Mouse (Mus musculus): ENCODE measurements around the gene Capn8. TPM values are rescaled to one million over a fixed set of nuclear protein-coding genes. Genes with fewer than 3 reads are reported as not detected.

Capn8 gene
- polyA plus RNA-seq, 1 experiment from 2014 or later: not detected

DNA sequence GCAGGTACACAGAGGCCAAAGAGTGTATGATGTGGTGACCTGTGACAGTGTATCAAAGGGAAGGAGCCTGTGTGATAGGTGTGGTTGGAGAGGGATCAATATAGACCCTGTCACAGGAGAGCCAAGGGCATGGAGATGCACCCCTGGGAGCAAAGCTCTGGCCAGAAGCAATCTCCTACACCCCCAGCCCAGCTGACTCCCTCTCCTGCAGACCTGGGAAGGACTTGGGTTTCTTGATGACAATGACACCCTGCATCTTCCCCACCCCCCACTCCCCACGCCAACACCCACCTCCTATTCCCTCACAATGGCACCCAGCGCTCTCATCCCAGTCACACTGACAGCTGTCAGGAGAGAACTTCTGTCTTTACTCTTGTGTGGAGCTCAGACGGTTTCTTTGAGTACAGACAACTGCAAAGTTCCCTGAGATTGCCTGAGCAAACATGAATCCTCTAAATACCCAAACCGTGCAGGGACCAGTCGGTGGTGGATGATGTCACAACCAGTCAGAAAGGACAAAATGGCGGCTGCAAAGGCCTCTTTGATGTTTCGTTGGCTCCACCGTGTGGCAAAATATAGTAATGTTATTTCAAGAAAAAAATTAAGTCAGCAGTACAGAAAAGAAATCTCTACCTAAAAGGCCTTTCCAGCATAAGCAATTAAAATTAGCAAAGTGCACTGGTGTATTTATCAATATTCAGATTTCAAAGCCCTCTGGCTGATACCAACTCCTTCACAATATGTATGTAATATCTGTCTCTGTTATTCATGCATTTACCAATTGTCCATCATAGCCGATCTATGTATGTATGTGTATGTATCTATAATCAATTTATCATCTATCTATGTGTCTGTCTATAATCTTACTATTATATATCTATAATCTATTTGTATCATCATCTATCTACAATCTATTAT, 25.5 kb upstream of the Capn8 start:
- no peaks in the 10 kb centered on the region for H3K9me3 ChIP-seq (replicated peaks; ENCODE audit: control insufficient read depth, low read length)
- no peak overlapping the region for H3K27ac ChIP-seq (replicated peaks; ENCODE audit: low read depth, low read length)
- H3K4me2 ChIP-seq (ENCODE audit: low read depth, low read length): peak overlapping the region; percentile 43
- H3K36me3 ChIP-seq (replicated peaks; ENCODE audit: control insufficient read depth, insufficient read depth, low read depth, low read length): no peaks in the 10 kb centered on the region
- peak overlapping the region; percentile 58 for H3K9ac ChIP-seq (replicated peaks; ENCODE audit: low read length)
- 20% methylated on average over 9 of the region's 9 CpGs for WGBS
- H3K4me3 ChIP-seq (ENCODE audit: low read depth, low read length): peak overlapping the region; percentile 21
- ATAC-seq (replicated peaks; ENCODE audit: insufficient number of reproducible peaks, low FRiP score, low TSS enrichment, low read depth): peak; percentile 83
- no peaks in the 10 kb centered on the region for H3K4me1 ChIP-seq (ENCODE audit: control insufficient read depth, insufficient read depth, low read length)
- H3K27me3 ChIP-seq (ENCODE audit: control insufficient read depth, insufficient read depth, low read length): no peaks in the 10 kb centered on the region
- DNase-seq (ENCODE audit: low spot score): peak; percentile 93

- Histone ChIP-seq H3K9me3 (replicated peaks; ENCODE audit: control insufficient read depth, low read length) (no peaks in the 10 kb centered on the region; the same call in 1 of the 2 replicates), H3K4me2 (ENCODE audit: low read depth, low read length) (no peak overlapping the region), H3K9ac (replicated peaks; ENCODE audit: low read length) (no peak overlapping the region), H3K4me1 (ENCODE audit: control insufficient read depth, insufficient read depth, low read length) (no peaks in the 10 kb centered on the region), H3K4me3 (ENCODE audit: low read depth, low read length) (no peak overlapping the region), H3K27ac (replicated peaks; ENCODE audit: low read depth, low read length) (no peak overlapping the region), H3K36me3 (replicated peaks; ENCODE audit: control insufficient read depth, insufficient read depth, low read depth, low read length) (no peaks in the 10 kb centered on the region), H3K27me3 (ENCODE audit: control insufficient read depth, insufficient read depth, low read length) (no peaks in the 10 kb centered on the region)
- 74% methylated on average over 5 of the region's 5 CpGs for WGBS
- ATAC-seq (replicated peaks; ENCODE audit: insufficient number of reproducible peaks, low FRiP score, low TSS enrichment, low read depth) (no peak), DNase-seq (ENCODE audit: low spot score) (no peak)
Observed at GRCm38 (mm10) chr1:182542110-182542509, 22.7 kb upstream of the Capn8 start.

DNA sequence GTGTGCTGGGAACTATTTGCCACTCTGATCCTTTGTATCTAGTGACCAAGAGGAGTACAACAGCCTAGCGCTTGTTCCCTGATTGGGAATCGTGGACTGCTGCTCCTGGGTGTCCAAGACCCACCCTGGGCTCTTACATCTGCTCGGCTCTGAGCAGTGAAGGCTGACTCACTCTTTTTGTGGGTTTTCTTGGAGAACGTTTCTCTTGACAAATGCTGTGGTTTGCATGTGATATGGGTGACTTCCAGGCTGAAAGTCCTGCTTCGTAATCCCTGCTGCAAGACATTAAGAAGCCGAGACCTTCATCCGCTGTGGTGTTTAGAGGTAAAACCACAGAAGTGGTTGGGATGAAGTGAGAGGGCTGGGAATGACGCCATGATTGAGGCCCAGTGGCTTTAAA, 21.7 kb upstream of the Capn8 start:
- ATAC-seq (replicated peaks; ENCODE audit: insufficient number of reproducible peaks, low FRiP score, low TSS enrichment, low read depth) (no peak), DNase-seq (ENCODE audit: low spot score) (no peak)
- H3K9ac ChIP-seq (replicated peaks; ENCODE audit: low read length): no peak overlapping the region
- no peak overlapping the region for H3K4me2 ChIP-seq (ENCODE audit: low read depth, low read length)
- H3K27ac ChIP-seq (replicated peaks; ENCODE audit: low read depth, low read length): no peak overlapping the region
- H3K4me3 ChIP-seq (ENCODE audit: low read depth, low read length): no peak overlapping the region
- H3K27me3 ChIP-seq (ENCODE audit: control insufficient read depth, insufficient read depth, low read length): no peaks in the 10 kb centered on the region
- H3K36me3 ChIP-seq (replicated peaks; ENCODE audit: control insufficient read depth, insufficient read depth, low read depth, low read length): no peaks in the 10 kb centered on the region
- H3K9me3 ChIP-seq (replicated peaks; ENCODE audit: control insufficient read depth, low read length): no peaks in the 10 kb centered on the region; the same call in 1 of the 2 replicates
- no peaks in the 10 kb centered on the region for H3K4me1 ChIP-seq (ENCODE audit: control insufficient read depth, insufficient read depth, low read length)
- WGBS: 86% methylated on average over 8 of the region's 8 CpGs

- ATAC-seq (replicated peaks; ENCODE audit: insufficient number of reproducible peaks, low FRiP score, low TSS enrichment, low read depth) (no peak), DNase-seq (ENCODE audit: low spot score) (no peak)
- WGBS: 76% methylated on average over 1 of the region's 1 CpGs
- H3K27ac ChIP-seq (replicated peaks; ENCODE audit: low read depth, low read length): no peak overlapping the region
- H3K4me2 ChIP-seq (ENCODE audit: low read depth, low read length): no peak overlapping the region
- H3K4me3 ChIP-seq (ENCODE audit: low read depth, low read length): no peak overlapping the region
- H3K9me3 ChIP-seq (replicated peaks; ENCODE audit: control insufficient read depth, low read length): no peaks in the 10 kb centered on the region; the same call in 1 of the 2 replicates
- H3K9ac ChIP-seq (replicated peaks; ENCODE audit: low read length): no peak overlapping the region
- H3K27me3 ChIP-seq (ENCODE audit: control insufficient read depth, insufficient read depth, low read length): no peaks in the 10 kb centered on the region
- H3K36me3 ChIP-seq (replicated peaks; ENCODE audit: control insufficient read depth, insufficient read depth, low read depth, low read length): no peaks in the 10 kb centered on the region
- H3K4me1 ChIP-seq (ENCODE audit: control insufficient read depth, insufficient read depth, low read length): no peaks in the 10 kb centered on the region
Observed at GRCm38 (mm10) chr1:182543906-182544305, 20.9 kb upstream of the Capn8 start.

- DNase-seq (ENCODE audit: low spot score): no peak
- 83% methylated on average over 8 of the region's 8 CpGs for WGBS
- no peak for ATAC-seq (replicated peaks; ENCODE audit: insufficient number of reproducible peaks, low FRiP score, low TSS enrichment, low read depth)
- H3K9ac ChIP-seq (replicated peaks; ENCODE audit: low read length): no peak overlapping the region
- H3K27me3 ChIP-seq (ENCODE audit: control insufficient read depth, insufficient read depth, low read length): no peaks in the 10 kb centered on the region
- H3K4me3 ChIP-seq (ENCODE audit: low read depth, low read length): no peak overlapping the region
- H3K4me2 ChIP-seq (ENCODE audit: low read depth, low read length): no peak overlapping the region
- H3K4me1 ChIP-seq (ENCODE audit: control insufficient read depth, insufficient read depth, low read length): no peaks in the 10 kb centered on the region
- H3K9me3 ChIP-seq (replicated peaks; ENCODE audit: control insufficient read depth, low read length): no peaks in the 10 kb centered on the region; the same call in 1 of the 2 replicates
- no peak overlapping the region for H3K27ac ChIP-seq (replicated peaks; ENCODE audit: low read depth, low read length)
- no peaks in the 10 kb centered on the region for H3K36me3 ChIP-seq (replicated peaks; ENCODE audit: control insufficient read depth, insufficient read depth, low read depth, low read length)
Observed at GRCm38 (mm10) chr1:182550761-182551160, 14.0 kb upstream of the Capn8 start.

DNA sequence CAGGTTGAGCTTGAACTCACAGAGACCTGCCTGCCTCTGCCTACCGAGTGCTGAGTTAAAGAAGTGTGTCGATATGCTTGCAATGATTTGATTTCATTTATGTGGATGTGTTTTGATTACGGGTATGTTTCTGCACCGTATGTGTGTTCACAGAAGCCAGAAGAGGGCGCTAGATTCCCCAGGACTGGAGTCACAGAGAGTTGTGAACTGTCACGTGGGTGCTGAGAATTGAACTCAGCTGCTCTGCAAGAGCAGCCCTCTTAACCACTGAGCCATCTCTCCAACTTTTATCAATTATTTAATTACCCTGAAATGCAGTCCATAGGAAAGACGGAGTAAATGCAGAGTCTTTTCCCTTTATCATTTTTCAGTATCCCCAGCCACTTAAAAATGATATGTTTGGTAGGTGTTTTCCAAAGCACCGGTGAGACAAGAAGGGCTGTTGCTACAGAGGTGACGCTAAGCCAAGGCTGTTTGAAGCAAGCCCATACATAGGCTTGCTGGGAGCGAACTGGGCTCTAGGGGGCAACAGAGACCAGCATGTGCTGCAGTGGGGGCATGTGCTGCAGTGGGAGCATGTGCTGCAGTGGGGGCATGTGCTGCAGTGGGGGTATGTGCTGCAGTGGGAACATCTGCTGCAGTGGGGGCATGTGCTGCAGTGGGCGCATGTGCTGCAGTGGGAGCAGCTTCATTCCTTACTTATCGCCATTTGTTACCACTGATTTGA, 11.0 kb upstream of the Capn8 start:
- Histone ChIP-seq H3K9ac (replicated peaks; ENCODE audit: low read length) (no peak overlapping the region), H3K9me3 (replicated peaks; ENCODE audit: control insufficient read depth, low read length) (no peaks in the 10 kb centered on the region), H3K27ac (replicated peaks; ENCODE audit: low read depth, low read length) (no peak overlapping the region), H3K27me3 (ENCODE audit: control insufficient read depth, insufficient read depth, low read length) (no peaks in the 10 kb centered on the region), H3K4me2 (ENCODE audit: low read depth, low read length) (no peak overlapping the region), H3K4me1 (ENCODE audit: control insufficient read depth, insufficient read depth, low read length) (no peaks in the 10 kb centered on the region), H3K4me3 (ENCODE audit: low read depth, low read length) (no peak overlapping the region), H3K36me3 (replicated peaks; ENCODE audit: control insufficient read depth, insufficient read depth, low read depth, low read length) (no peaks in the 10 kb centered on the region)
- peak; percentile 69 for DNase-seq (ENCODE audit: low spot score)
- no peak for ATAC-seq (replicated peaks; ENCODE audit: insufficient number of reproducible peaks, low FRiP score, low TSS enrichment, low read depth)
- WGBS: 60% methylated on average over 12 of the region's 12 CpGs

DNA sequence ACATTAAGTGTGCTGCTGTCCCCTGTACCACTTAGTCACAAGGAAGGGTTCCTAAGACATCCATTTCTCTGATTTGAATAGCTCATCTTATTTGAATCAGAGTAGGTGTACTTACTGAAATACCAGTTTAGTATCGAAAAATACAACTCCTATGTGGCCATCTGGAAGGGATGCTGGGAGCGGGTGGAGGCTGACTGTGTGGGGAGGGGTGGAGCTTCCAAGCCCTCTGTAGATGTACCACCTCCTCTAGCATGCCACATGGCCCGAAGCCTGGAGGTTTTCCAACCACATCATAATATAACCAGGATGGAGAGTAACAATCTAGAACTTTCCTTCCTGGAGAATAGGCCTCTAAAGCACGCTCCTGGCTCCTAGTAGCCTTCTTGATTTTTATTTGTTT, 6.5 kb upstream of the Capn8 start:
- no peaks in the 10 kb centered on the region for H3K27me3 ChIP-seq (ENCODE audit: control insufficient read depth, insufficient read depth, low read length)
- H3K27ac ChIP-seq (replicated peaks; ENCODE audit: low read depth, low read length): no peak overlapping the region
- 80% methylated on average over 4 of the region's 4 CpGs for WGBS
- DNase-seq (ENCODE audit: low spot score): no peak
- no peak overlapping the region for H3K4me2 ChIP-seq (ENCODE audit: low read depth, low read length)
- H3K9ac ChIP-seq (replicated peaks; ENCODE audit: low read length): no peak overlapping the region
- no peak overlapping the region for H3K4me3 ChIP-seq (ENCODE audit: low read depth, low read length)
- H3K4me1 ChIP-seq (ENCODE audit: control insufficient read depth, insufficient read depth, low read length): no peaks in the 10 kb centered on the region
- no peaks in the 10 kb centered on the region for H3K36me3 ChIP-seq (replicated peaks; ENCODE audit: control insufficient read depth, insufficient read depth, low read depth, low read length)
- no peaks in the 10 kb centered on the region for H3K9me3 ChIP-seq (replicated peaks; ENCODE audit: control insufficient read depth, low read length)
- ATAC-seq (replicated peaks; ENCODE audit: insufficient number of reproducible peaks, low FRiP score, low TSS enrichment, low read depth): no peak

- Histone ChIP-seq H3K4me2 (ENCODE audit: low read depth, low read length) (no peak overlapping the region), H3K9me3 (replicated peaks; ENCODE audit: control insufficient read depth, low read length) (no peaks in the 10 kb centered on the region), H3K27ac (replicated peaks; ENCODE audit: low read depth, low read length) (no peak overlapping the region), H3K4me3 (ENCODE audit: low read depth, low read length) (no peak overlapping the region), H3K27me3 (ENCODE audit: control insufficient read depth, insufficient read depth, low read length) (no peaks in the 10 kb centered on the region), H3K4me1 (ENCODE audit: control insufficient read depth, insufficient read depth, low read length) (no peaks in the 10 kb centered on the region), H3K9ac (replicated peaks; ENCODE audit: low read length) (no peak overlapping the region), H3K36me3 (replicated peaks; ENCODE audit: control insufficient read depth, insufficient read depth, low read depth, low read length) (no peaks in the 10 kb centered on the region)
- DNase-seq (ENCODE audit: low spot score): no peak
- 86% methylated on average over 10 of the region's 11 CpGs for WGBS
- ATAC-seq (replicated peaks; ENCODE audit: insufficient number of reproducible peaks, low FRiP score, low TSS enrichment, low read depth): no peak
Observed at GRCm38 (mm10) chr1:182559530-182559929, 5.3 kb upstream of the Capn8 start.

Data from embryonic facial prominence, embryonic 11.5 days (tissue).